Mouse (Mus musculus) forebrain, embryonic 10.5 days (tissue): Measurements from ENCODE around the gene Ppp1r16b. TPM values are rescaled to one million over a fixed set of nuclear protein-coding genes. Genes with fewer than 3 reads are reported as not detected.
A peak's percentile ranks its signal among the peaks of the same experiment; 100 is the strongest.

Experiments used
- DNase-seq: peaks from one replicate; pipeline ENCODE4 v3.0.0-alpha.2; 2017; ENCODE audit warnings: low spot score; ENCODE audit errors: extremely low spot score
- H3K27ac ChIP-seq: fragments of 300-500 bp; sonication (generic); 2 replicates; pipeline ENCODE4 v1.5.1; 2016; ENCODE audit warnings: mild to moderate bottlenecking
- H3K27me3 ChIP-seq: fragments of 300-500 bp; sonication (generic); 2 replicates; pipeline ENCODE4 v1.6.1; 2016; ENCODE audit warnings: mild to moderate bottlenecking; ENCODE audit not compliant: poor library complexity, severe bottlenecking
- H3K36me3 ChIP-seq: fragments of 300-500 bp; sonication (generic); replicated peaks from 2 replicates; pipeline ENCODE4 v1.6.1; 2016; ENCODE audit warnings: mild to moderate bottlenecking, moderate library complexity
- H3K4me1 ChIP-seq: fragments of 300-500 bp; sonication (generic); 2 replicates; pipeline ENCODE4 v1.6.1; 2016
- H3K4me3 ChIP-seq: fragments of 300-500 bp; sonication (generic); 2 replicates; pipeline ENCODE4 v1.5.1; 2016; ENCODE audit warnings: mild to moderate bottlenecking, moderate library complexity
- H3K9me3 ChIP-seq: fragments of 300-500 bp; sonication (generic); 2 replicates; pipeline ENCODE4 v1.6.1; 2016; ENCODE audit warnings: mild to moderate bottlenecking, moderate library complexity
- WGBS: fragments of 180-500 bp; shearing (Covaris S2); methylation state at CpG from one replicate; pipeline ENCODE4 v1.1.7; 2016; 5-methylcytosine and 5-hydroxymethylcytosine counted together
- polyA plus RNA-seq: library from polyadenylated mRNA; unstranded; fragments of >200 nt; fragmentation: Nextera tagmentation; extraction: Ambion mirVana; gene quantifications from 2 replicates; pipeline ENCODE4 v1.2.1, GENCODE M21; 2016

Gene Ppp1r16b
- polyA plus RNA-seq, 1 experiment from 2014 or later = 2.2 TPM

- WGBS = 73% methylated on average over 13 of the region's 13 CpGs
- Histone ChIP-seq H3K27ac (no peak overlapping the region), H3K4me1 (peaks cover 55% of the 10 kb centered on the region), H3K36me3 (peaks cover 45% of the 10 kb centered on the region), H3K9me3 (no peaks in the 10 kb centered on the region), H3K27me3 (no peaks in the 10 kb centered on the region), H3K4me3 (peak overlapping the region; percentile 81)
- no peak for DNase-seq
Observed at GRCm38 (mm10) chr2:158770126-158770757, 105.0 kb downstream of the Ppp1r16b start.

- peaks cover 55% of the 10 kb centered on the region for H3K36me3 ChIP-seq
- peaks cover 55% of the 10 kb centered on the region for H3K4me1 ChIP-seq
- peak overlapping the region; percentile 81; the same call in 1 of the 2 replicates for H3K4me3 ChIP-seq
- H3K27ac ChIP-seq = peak overlapping the region; percentile 22; the same call in 1 of the 2 replicates
- 76% methylated on average over 11 of the region's 11 CpGs for WGBS
- no peaks in the 10 kb centered on the region for H3K27me3 ChIP-seq
- no peak for DNase-seq
- no peaks in the 10 kb centered on the region for H3K9me3 ChIP-seq
Observed at GRCm38 (mm10) chr2:158771066-158771763, 106.0 kb downstream of the Ppp1r16b start.

GRCm38 (mm10) chr2:158772808-158773207, 107.6 kb downstream of the Ppp1r16b start:
- no peak overlapping the region for H3K4me3 ChIP-seq
- H3K4me1 ChIP-seq = peaks cover 56% of the 10 kb centered on the region
- peaks cover 71% of the 10 kb centered on the region for H3K36me3 ChIP-seq
- no peaks in the 10 kb centered on the region for H3K27me3 ChIP-seq
- no peak overlapping the region for H3K27ac ChIP-seq
- H3K9me3 ChIP-seq = no peaks in the 10 kb centered on the region
- no peak for DNase-seq
- 90% methylated on average over 13 of the region's 13 CpGs for WGBS

GRCm38 (mm10) chr2:158774886-158775285, 109.7 kb downstream of the Ppp1r16b start:
- no peaks in the 10 kb centered on the region for H3K27me3 ChIP-seq
- peaks cover 45% of the 10 kb centered on the region for H3K4me1 ChIP-seq
- 85% methylated on average over 8 of the region's 8 CpGs for WGBS
- H3K27ac ChIP-seq = no peak overlapping the region
- no peak overlapping the region for H3K4me3 ChIP-seq
- DNase-seq = no peak
- H3K36me3 ChIP-seq = peaks cover 91% of the 10 kb centered on the region
- no peaks in the 10 kb centered on the region for H3K9me3 ChIP-seq

GRCm38 (mm10) chr2:158776716-158777115, 111.5 kb downstream of the Ppp1r16b start:
- H3K36me3 ChIP-seq = peaks cover 97% of the 10 kb centered on the region
- H3K27ac ChIP-seq = no peak overlapping the region
- peaks cover 26% of the 10 kb centered on the region for H3K4me1 ChIP-seq
- no peak overlapping the region for H3K4me3 ChIP-seq
- no peak for DNase-seq
- 96% methylated on average over 4 of the region's 4 CpGs for WGBS
- H3K9me3 ChIP-seq = no peaks in the 10 kb centered on the region
- no peaks in the 10 kb centered on the region for H3K27me3 ChIP-seq

GRCm38 (mm10) chr2:158777490-158777889, 112.3 kb downstream of the Ppp1r16b start:
- peaks cover 97% of the 10 kb centered on the region for H3K36me3 ChIP-seq
- no peak overlapping the region for H3K4me3 ChIP-seq
- H3K27ac ChIP-seq = no peak overlapping the region
- H3K27me3 ChIP-seq = no peaks in the 10 kb centered on the region
- peaks cover 19% of the 10 kb centered on the region for H3K4me1 ChIP-seq
- H3K9me3 ChIP-seq = no peaks in the 10 kb centered on the region
- DNase-seq = no peak
- 83% methylated on average over 6 of the region's 6 CpGs for WGBS

- 89% methylated on average over 7 of the region's 7 CpGs for WGBS
- peaks cover 97% of the 10 kb centered on the region for H3K36me3 ChIP-seq
- H3K4me3 ChIP-seq = no peak overlapping the region
Observed at GRCm38 (mm10) chr2:158778349-158778748, 113.2 kb downstream of the Ppp1r16b start.

GRCm38 (mm10) chr2:158781126-158781525, 115.9 kb downstream of the Ppp1r16b start:
- Histone ChIP-seq H3K36me3 (peaks cover 99% of the 10 kb centered on the region), H3K27me3 (no peaks in the 10 kb centered on the region), H3K27ac (no peak overlapping the region), H3K4me1 (peaks cover 7% of the 10 kb centered on the region; the same call in 1 of the 2 replicates), H3K4me3 (no peak overlapping the region), H3K9me3 (no peaks in the 10 kb centered on the region)
- no peak for DNase-seq
- whole genome bisulfite sequencing = 96% methylated on average over 7 of the region's 7 CpGs

More at GRCm38 (mm10) chr2:158778349-158778748, 113.2 kb downstream of the Ppp1r16b start:
- Histone ChIP-seq H3K9me3 (no peaks in the 10 kb centered on the region), H3K4me1 (peaks cover 12% of the 10 kb centered on the region; the same call in 1 of the 2 replicates), H3K27ac (no peak overlapping the region), H3K27me3 (no peaks in the 10 kb centered on the region)
- no peak for DNase-seq

GRCm38 (mm10) chr2:158786927-158787795, 122.0 kb downstream of the Ppp1r16b start:
- WGBS = 95% methylated on average over 14 of the region's 14 CpGs
- Histone ChIP-seq H3K27ac (no peak overlapping the region), H3K27me3 (no peaks in the 10 kb centered on the region), H3K9me3 (no peaks in the 10 kb centered on the region), H3K4me1 (peaks cover 8% of the 10 kb centered on the region), H3K4me3 (no peak overlapping the region), H3K36me3 (peaks cover 55% of the 10 kb centered on the region)
- no peak for DNase-seq

- Histone ChIP-seq H3K4me3 (peak within 1 kb of the TSS; percentile 87), H3K36me3 (peaks cover 4% of the 10 kb centered on the region), H3K9me3 (peaks cover 1% of the 10 kb centered on the region; the same call in 1 of the 2 replicates), H3K27me3 (no peaks in the 10 kb centered on the region), H3K4me1 (peaks cover 25% of the 10 kb centered on the region), H3K27ac (peak within 1 kb of the TSS; percentile 91)
- DNase-seq = peak; percentile 99
- WGBS = 0% methylated on average over 33 of the region's 33 CpGs
Observed at GRCm38 (mm10) chr2:158794494-158795004, 129.4 kb downstream of the Ppp1r16b start, which contains the start of gene Dhx35. Dhx35 (plus strand) TSS chr2:158794807.

GRCm38 (mm10) chr2:158795043-158795442, 129.8 kb downstream of the Ppp1r16b start:
- Histone ChIP-seq H3K27ac (peak overlapping the region; percentile 91), H3K27me3 (no peaks in the 10 kb centered on the region), H3K36me3 (peaks cover 9% of the 10 kb centered on the region), H3K4me1 (peaks cover 26% of the 10 kb centered on the region), H3K9me3 (peaks cover 6% of the 10 kb centered on the region; the same call in 1 of the 2 replicates), H3K4me3 (peak overlapping the region; percentile 87)
- 14% methylated on average over 15 of the region's 15 CpGs for WGBS
- no peak for DNase-seq

GRCm38 (mm10) chr2:158795875-158796274, 130.7 kb downstream of the Ppp1r16b start:
- H3K36me3 ChIP-seq = peaks cover 17% of the 10 kb centered on the region
- peaks cover 6% of the 10 kb centered on the region; the same call in 1 of the 2 replicates for H3K9me3 ChIP-seq
- DNase-seq = no peak
- peak overlapping the region; percentile 87; the same call in 1 of the 2 replicates for H3K4me3 ChIP-seq
- 92% methylated on average over 2 of the region's 2 CpGs for WGBS
- no peak overlapping the region for H3K27ac ChIP-seq
- H3K4me1 ChIP-seq = peaks cover 26% of the 10 kb centered on the region
- no peaks in the 10 kb centered on the region for H3K27me3 ChIP-seq
